Mouse (Mus musculus): Measurements from ENCODE around the gene Slc35e1. TPM values are rescaled to one million over a fixed set of nuclear protein-coding genes. Genes with fewer than 3 reads are reported as not detected.
A peak's percentile ranks its signal among the peaks of the same experiment; 100 is the strongest.

Gene Slc35e1
- polyA plus RNA-seq, 1 experiment from 2014 or later: 17.3 TPM

- H3K27ac ChIP-seq: 0 out of 2 replicates have a peak overlapping the region, but pooled peaks have one; percentile 9
- no peak overlapping the region for H3K9ac ChIP-seq
- ATAC-seq: 0 out of 2 replicates have a peak, but pooled peaks have one; percentile 36
- peaks cover 19% of the 10 kb centered on the region for H3K36me3 ChIP-seq
- H3K9me3 ChIP-seq: no peaks in the 10 kb centered on the region
- H3K4me1 ChIP-seq (replicated peaks): peaks cover 5% of the 10 kb centered on the region; the same call in 1 of the 2 replicates
- H3K4me2 ChIP-seq (replicated peaks): no peak overlapping the region
- H3K27me3 ChIP-seq (replicated peaks): no peaks in the 10 kb centered on the region
- 82% methylated on average over 2 of the region's 2 CpGs for WGBS
- no peak overlapping the region for H3K4me3 ChIP-seq (replicated peaks)
Observed at GRCm38 (mm10) chr8:72499521-72500284, 7.3 kb upstream of the Slc35e1 start.

DNA sequence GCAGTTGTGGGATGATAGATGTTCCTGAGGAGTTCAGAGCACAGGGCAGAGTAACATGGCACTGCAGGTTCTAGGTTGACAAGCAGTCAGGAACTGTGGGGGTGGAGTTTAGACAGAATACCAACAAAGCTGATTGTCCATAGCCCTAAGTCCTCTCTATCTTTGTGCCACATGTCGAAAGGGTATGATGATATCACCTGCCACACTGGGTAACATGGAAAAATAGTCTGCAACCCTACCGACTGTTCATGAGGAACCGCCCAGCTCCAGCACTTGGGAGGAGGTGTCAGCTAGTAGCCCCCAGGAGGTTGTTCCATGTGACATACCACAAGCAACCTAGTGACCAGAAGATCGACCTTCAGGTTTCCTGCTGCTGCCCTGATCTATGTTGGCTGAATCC, 6.1 kb upstream of the Slc35e1 start:
- Histone ChIP-seq H3K36me3 (peaks cover 19% of the 10 kb centered on the region), H3K9me3 (no peaks in the 10 kb centered on the region), H3K9ac (no peak overlapping the region), H3K4me2 (replicated peaks) (no peak overlapping the region), H3K4me3 (replicated peaks) (no peak overlapping the region), H3K4me1 (replicated peaks) (peaks cover 7% of the 10 kb centered on the region), H3K27ac (no peak overlapping the region), H3K27me3 (replicated peaks) (no peaks in the 10 kb centered on the region)
- 90% methylated on average over 4 of the region's 4 CpGs for WGBS
- no peak for ATAC-seq

DNA sequence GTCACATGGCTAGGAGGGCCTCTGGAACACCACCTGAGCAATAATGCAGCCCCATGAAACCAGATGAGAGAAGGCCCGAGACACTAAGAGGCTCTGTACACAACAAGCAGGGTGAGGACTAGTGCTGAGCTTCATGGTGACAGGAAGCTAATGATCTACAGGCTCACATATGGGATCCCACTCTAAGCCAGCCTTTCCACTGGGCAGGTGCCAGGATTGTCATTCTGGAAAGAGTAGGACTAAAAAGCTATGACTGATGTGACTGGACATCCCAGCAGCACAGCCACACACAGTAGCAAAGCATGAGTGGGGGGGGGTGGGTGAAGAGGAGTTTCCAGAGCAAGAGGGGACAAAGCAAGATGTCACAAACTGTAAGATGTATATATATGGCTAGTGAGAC, 5.5 kb upstream of the Slc35e1 start:
- no peak overlapping the region for H3K4me2 ChIP-seq (replicated peaks)
- 70% methylated on average over 1 of the region's 1 CpGs for WGBS
- peaks cover 19% of the 10 kb centered on the region for H3K36me3 ChIP-seq
- H3K4me3 ChIP-seq (replicated peaks): no peak overlapping the region
- no peak for ATAC-seq
- H3K9me3 ChIP-seq: no peaks in the 10 kb centered on the region
- peaks cover 8% of the 10 kb centered on the region for H3K4me1 ChIP-seq (replicated peaks)
- H3K9ac ChIP-seq: no peak overlapping the region
- no peaks in the 10 kb centered on the region for H3K27me3 ChIP-seq (replicated peaks)
- no peak overlapping the region for H3K27ac ChIP-seq

GRCm38 (mm10) chr8:72496217-72496616, 3.8 kb upstream of the Slc35e1 start:
- H3K27ac ChIP-seq: no peak overlapping the region
- 88% methylated on average over 19 of the region's 19 CpGs for WGBS

DNA sequence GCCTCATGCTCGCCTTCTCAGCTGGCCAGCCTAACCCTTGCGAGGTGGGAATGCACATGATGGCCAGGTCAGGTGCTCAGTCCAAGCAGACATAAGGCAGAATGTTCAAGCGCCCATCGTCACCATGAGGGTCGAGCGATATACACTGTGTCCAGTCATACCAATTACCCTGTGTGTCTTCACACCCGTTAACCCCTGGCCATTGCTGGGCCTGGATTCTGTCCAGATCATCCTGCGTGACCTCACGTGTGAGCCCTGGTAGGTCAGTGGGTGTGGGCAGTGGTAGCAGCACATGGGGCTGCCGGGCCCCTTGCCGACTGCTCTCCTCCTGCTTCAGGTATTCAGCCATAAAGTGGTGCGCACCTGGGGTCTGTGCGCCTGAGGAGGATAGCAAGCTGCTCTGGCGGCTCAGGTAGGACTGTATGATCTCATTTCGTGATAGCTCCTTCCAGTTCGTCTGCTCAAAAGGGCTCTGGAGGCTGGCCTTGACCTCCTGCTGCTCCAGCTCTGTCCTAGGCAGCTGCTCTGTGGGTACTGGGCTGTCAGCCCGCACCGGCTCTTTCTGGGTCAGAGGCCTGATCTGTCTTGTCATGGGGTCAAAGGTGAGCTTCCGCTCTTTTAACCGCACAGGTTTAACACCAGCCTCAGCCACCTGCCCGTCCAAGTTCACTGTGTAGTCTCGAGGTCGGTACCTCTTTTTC, 3.1 kb upstream of the Slc35e1 start:
- 87% methylated on average over 23 of the region's 23 CpGs for whole genome bisulfite sequencing
- Histone ChIP-seq H3K4me1 (replicated peaks) (peaks cover 15% of the 10 kb centered on the region), H3K27me3 (replicated peaks) (no peaks in the 10 kb centered on the region), H3K4me3 (replicated peaks) (no peak overlapping the region), H3K36me3 (peaks cover 19% of the 10 kb centered on the region), H3K9ac (no peak overlapping the region), H3K9me3 (no peaks in the 10 kb centered on the region), H3K4me2 (replicated peaks) (no peak overlapping the region), H3K27ac (no peak overlapping the region)
- no peak for ATAC-seq

More at GRCm38 (mm10) chr8:72496217-72496616, 3.8 kb upstream of the Slc35e1 start:
- Histone ChIP-seq H3K4me3 (replicated peaks) (no peak overlapping the region), H3K4me2 (replicated peaks) (no peak overlapping the region), H3K9ac (no peak overlapping the region), H3K4me1 (replicated peaks) (peaks cover 14% of the 10 kb centered on the region), H3K27me3 (replicated peaks) (no peaks in the 10 kb centered on the region), H3K9me3 (no peaks in the 10 kb centered on the region), H3K36me3 (peaks cover 19% of the 10 kb centered on the region)
- no peak for ATAC-seq

DNA sequence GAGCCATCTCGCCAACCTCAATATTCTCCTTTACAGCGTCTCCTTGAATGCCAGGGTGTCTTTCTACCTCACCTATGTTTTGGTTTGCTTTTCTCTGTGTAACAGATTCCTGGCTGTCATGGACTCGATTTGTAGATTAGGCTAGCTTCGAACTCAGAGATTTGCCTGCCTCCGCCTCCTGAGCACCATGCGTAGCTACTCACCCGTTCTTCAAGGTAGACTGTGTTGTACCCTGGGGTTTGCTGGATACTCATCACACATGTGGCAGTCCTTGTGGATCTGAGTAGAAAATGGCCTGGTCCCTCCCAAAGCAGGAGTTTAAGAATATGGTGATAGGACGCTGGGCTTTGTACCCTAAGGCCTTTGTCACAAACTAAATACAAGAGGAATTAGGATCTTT, 967 bp upstream of the Slc35e1 start:
- Histone ChIP-seq H3K9me3 (no peaks in the 10 kb centered on the region), H3K36me3 (peaks cover 19% of the 10 kb centered on the region), H3K27me3 (replicated peaks) (no peaks in the 10 kb centered on the region), H3K4me1 (replicated peaks) (peaks cover 21% of the 10 kb centered on the region), H3K9ac (peak overlapping the region; percentile 58), H3K4me3 (replicated peaks) (peak overlapping the region; percentile 79), H3K4me2 (replicated peaks) (peak overlapping the region; percentile 68), H3K27ac (peak overlapping the region; percentile 59; the same call in 1 of the 2 replicates)
- ATAC-seq: no peak
- WGBS: 14% methylated on average over 8 of the region's 8 CpGs

- peak overlapping the region; percentile 79 for H3K4me3 ChIP-seq (replicated peaks)
- under 1% methylated on average over 55 of the region's 56 CpGs for WGBS
- peak overlapping the region; percentile 86 for H3K4me2 ChIP-seq (replicated peaks)
- peak; percentile 98 for ATAC-seq
- peak overlapping the region; percentile 59 for H3K27ac ChIP-seq
- H3K9me3 ChIP-seq: no peaks in the 10 kb centered on the region
- peak overlapping the region; percentile 76 for H3K9ac ChIP-seq
- no peaks in the 10 kb centered on the region for H3K27me3 ChIP-seq (replicated peaks)
- peaks cover 23% of the 10 kb centered on the region for H3K36me3 ChIP-seq
- H3K4me1 ChIP-seq (replicated peaks): peaks cover 21% of the 10 kb centered on the region
Observed at GRCm38 (mm10) chr8:72492622-72493081, 238 bp upstream of the Slc35e1 start.

- Histone ChIP-seq H3K4me3 (replicated peaks) (peak overlapping the region; percentile 79; the same call in 1 of the 2 replicates), H3K9ac (0 out of 2 replicates have a peak overlapping the region, but pooled peaks have one; percentile 76), H3K9me3 (no peaks in the 10 kb centered on the region), H3K27ac (no peak overlapping the region), H3K4me2 (replicated peaks) (peak overlapping the region; percentile 86), H3K27me3 (replicated peaks) (no peaks in the 10 kb centered on the region), H3K4me1 (replicated peaks) (peaks cover 21% of the 10 kb centered on the region), H3K36me3 (peaks cover 18% of the 10 kb centered on the region)
- no peak for ATAC-seq
- WGBS: 81% methylated on average over 2 of the region's 2 CpGs
Observed at GRCm38 (mm10) chr8:72491017-72491416, 1.4 kb downstream of the Slc35e1 start.

- no peaks in the 10 kb centered on the region for H3K27me3 ChIP-seq (replicated peaks)
- no peaks in the 10 kb centered on the region for H3K9me3 ChIP-seq
- H3K36me3 ChIP-seq: peaks cover 30% of the 10 kb centered on the region
- ATAC-seq: no peak
- H3K4me2 ChIP-seq (replicated peaks): no peak overlapping the region
- no peak overlapping the region for H3K4me3 ChIP-seq (replicated peaks)
- no peak overlapping the region for H3K27ac ChIP-seq
- H3K9ac ChIP-seq: no peak overlapping the region
- peaks cover 13% of the 10 kb centered on the region for H3K4me1 ChIP-seq (replicated peaks)
Observed at GRCm38 (mm10) chr8:72487014-72487413, 5.4 kb downstream of the Slc35e1 start.

- no peak overlapping the region for H3K9ac ChIP-seq
- peaks cover 30% of the 10 kb centered on the region for H3K36me3 ChIP-seq
- H3K27me3 ChIP-seq (replicated peaks): no peaks in the 10 kb centered on the region
- WGBS: 83% methylated on average over 6 of the region's 6 CpGs
- no peak for ATAC-seq
- H3K4me1 ChIP-seq (replicated peaks): peaks cover 7% of the 10 kb centered on the region; the same call in 1 of the 2 replicates
- no peak overlapping the region for H3K27ac ChIP-seq
- no peak overlapping the region for H3K4me3 ChIP-seq (replicated peaks)
- H3K9me3 ChIP-seq: no peaks in the 10 kb centered on the region
- no peak overlapping the region for H3K4me2 ChIP-seq (replicated peaks)
Observed at GRCm38 (mm10) chr8:72485456-72486199, 6.8 kb downstream of the Slc35e1 start.

DNA sequence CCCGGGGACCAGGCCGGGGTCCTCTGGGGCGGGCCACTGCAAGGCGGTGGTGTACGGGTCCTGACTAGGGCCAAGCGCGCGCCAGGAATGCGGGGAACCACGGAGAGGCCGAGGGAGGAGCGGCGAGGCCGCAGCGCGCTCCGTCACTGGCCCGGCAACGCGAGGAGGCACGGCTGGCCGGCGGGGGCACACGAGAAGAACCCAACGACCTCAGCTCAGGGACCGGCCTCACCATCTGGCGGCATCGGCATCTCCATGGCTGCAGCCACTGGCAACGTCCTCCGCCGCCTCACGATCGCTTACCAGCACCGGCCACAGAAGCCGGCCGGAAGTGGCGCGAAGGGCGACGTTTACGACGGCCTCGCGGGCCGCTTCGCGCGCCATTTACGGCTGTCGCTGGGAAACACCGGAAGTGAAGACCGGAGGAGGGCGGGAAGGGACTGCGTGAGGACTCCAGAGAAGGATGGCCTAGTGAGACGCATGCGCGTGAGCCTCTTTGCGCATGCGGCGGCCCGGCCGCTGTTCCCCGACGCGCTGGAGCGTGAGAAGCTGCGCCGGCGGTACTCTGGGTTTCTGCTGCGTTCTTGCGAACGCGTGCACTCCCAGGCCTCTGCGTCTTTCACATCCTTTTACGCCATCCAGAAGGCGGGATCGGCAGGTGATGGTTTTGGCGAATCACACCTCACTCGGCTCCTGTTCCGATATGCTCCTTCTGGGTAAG, 17.4 kb downstream of the Slc35e1 start, which contains the start of gene Cherp:
Cherp (minus strand) TSS at position 401 of the 721 bp plus-strand sequence.
- Histone ChIP-seq H3K9me3 (no peaks in the 10 kb centered on the region), H3K9ac (peak within 1 kb of the TSS; percentile 82), H3K27me3 (replicated peaks) (no peaks in the 10 kb centered on the region), H3K36me3 (peaks cover 29% of the 10 kb centered on the region), H3K4me3 (replicated peaks) (peak within 1 kb of the TSS; percentile 72), H3K27ac (peak within 1 kb of the TSS; percentile 88), H3K4me1 (replicated peaks) (peaks cover 13% of the 10 kb centered on the region), H3K4me2 (replicated peaks) (peak within 1 kb of the TSS; percentile 74)
- peak; percentile 98 for ATAC-seq
- WGBS: under 1% methylated on average over 80 of the region's 80 CpGs

Measured in intestine, embryonic 15.5 days (tissue).